Mouse (Mus musculus): Measurements from ENCODE around the gene Gabrg3. TPM values are rescaled to one million over a fixed set of nuclear protein-coding genes. Genes with fewer than 3 reads are reported as not detected.

Gene Gabrg3
- polyA plus RNA-seq, 1 experiment from 2014 or later = 8.3 TPM

DNA sequence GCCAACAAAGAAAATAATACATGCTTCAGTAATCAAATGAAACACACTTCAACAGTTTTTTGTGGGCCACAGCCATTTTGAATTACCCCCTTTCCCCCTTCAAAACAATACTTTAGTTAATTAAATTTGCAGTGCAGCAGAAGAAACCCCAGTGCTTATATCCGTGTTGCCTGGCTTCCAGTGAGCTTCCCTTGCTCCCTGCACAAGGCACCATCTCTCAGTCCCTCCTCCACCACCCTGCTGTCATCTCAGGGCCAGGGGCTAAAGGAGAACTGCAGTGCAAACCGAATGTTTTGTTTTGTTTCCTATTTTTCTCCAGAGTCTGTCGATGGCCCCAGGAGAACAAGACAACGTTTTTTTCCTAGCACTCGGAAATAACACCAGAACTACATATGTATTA, 233.2 kb downstream of the Gabrg3 start:
- H3K9ac ChIP-seq (ENCODE audit: low read depth, low read length) = no peak overlapping the region
- H3K36me3 ChIP-seq (ENCODE audit: control insufficient read depth, insufficient read depth, low read length) = no peaks in the 10 kb centered on the region
- H3K27ac ChIP-seq (ENCODE audit: low read length) = no peak overlapping the region
- peaks cover 4% of the 10 kb centered on the region; the same call in 1 of the 2 replicates for H3K4me1 ChIP-seq (ENCODE audit: control insufficient read depth, insufficient read depth, low read length)
- H3K27me3 ChIP-seq (ENCODE audit: control insufficient read depth, insufficient read depth, low read depth, low read length) = no peaks in the 10 kb centered on the region
- no peaks in the 10 kb centered on the region for H3K9me3 ChIP-seq (replicated peaks; ENCODE audit: control insufficient read depth, low read length, poor library complexity, severe bottlenecking)
- no peak overlapping the region for H3K4me3 ChIP-seq (ENCODE audit: low read depth, low read length)
- no peak overlapping the region for H3K4me2 ChIP-seq (ENCODE audit: low read length)
- WGBS = 28% methylated on average over 5 of the region's 5 CpGs
- ATAC-seq = peak; percentile 63; the same call in 1 of the 2 replicates

DNA sequence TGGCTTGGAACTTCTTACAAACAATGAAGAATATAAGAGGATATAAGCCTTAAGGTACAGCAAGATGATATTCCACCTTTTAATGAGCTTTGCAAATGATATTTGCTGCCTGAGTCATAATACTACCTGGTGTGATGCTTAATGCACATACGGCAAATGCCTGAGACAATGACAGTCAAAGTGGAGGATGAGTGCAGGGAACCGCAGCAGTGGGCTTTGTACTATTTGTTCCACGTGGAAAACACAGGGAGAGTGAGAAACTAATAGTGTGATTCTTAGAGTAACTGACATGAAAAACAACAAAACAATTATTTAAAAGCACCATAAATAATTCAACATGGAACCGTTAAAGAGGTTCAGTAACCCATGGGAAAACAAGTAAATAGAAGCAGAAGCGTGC, 236.2 kb downstream of the Gabrg3 start:
- Histone ChIP-seq H3K27ac (ENCODE audit: low read length) (no peak overlapping the region), H3K4me1 (ENCODE audit: control insufficient read depth, insufficient read depth, low read length) (0 out of 2 replicates have a peak, but pooled peaks cover 4% of the 10 kb centered on the region), H3K9me3 (replicated peaks; ENCODE audit: control insufficient read depth, low read length, poor library complexity, severe bottlenecking) (no peaks in the 10 kb centered on the region), H3K9ac (ENCODE audit: low read depth, low read length) (no peak overlapping the region), H3K27me3 (ENCODE audit: control insufficient read depth, insufficient read depth, low read depth, low read length) (no peaks in the 10 kb centered on the region), H3K36me3 (ENCODE audit: control insufficient read depth, insufficient read depth, low read length) (no peaks in the 10 kb centered on the region), H3K4me2 (ENCODE audit: low read length) (no peak overlapping the region), H3K4me3 (ENCODE audit: low read depth, low read length) (no peak overlapping the region)
- WGBS = 52% methylated on average over 5 of the region's 5 CpGs
- no peak for ATAC-seq

DNA sequence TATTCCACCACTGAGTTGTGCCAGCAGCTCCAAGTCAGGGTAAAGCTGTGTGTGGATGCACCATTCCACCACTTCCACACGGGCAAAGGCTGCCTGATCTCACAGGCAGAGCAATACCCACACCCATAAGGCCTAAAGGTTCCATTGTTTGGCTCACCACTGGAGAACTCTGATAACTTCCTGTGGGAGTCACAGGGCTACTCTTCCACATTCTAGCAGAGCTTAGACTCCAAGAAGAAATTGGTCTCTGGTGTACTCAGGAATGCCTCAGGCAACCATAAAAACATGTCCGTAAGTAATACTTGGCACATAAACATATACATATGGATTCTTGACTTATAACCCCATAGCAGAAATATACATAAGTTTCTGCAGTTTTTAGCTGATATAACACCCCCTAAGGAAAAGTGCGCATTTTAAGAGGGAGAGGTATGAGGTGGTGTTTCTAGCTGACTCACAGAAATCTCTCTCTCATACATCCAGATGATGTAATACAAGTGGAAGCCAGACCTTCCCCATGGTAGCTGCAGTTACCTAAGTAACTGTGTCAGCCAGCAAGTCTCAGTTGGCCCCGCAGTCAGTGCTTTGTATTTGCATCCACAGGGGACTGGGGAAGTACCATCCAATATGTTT, 248.8 kb downstream of the Gabrg3 start:
- Histone ChIP-seq H3K27me3 (ENCODE audit: control insufficient read depth, insufficient read depth, low read depth, low read length) (no peaks in the 10 kb centered on the region), H3K4me2 (ENCODE audit: low read length) (no peak overlapping the region), H3K4me3 (ENCODE audit: low read depth, low read length) (no peak overlapping the region), H3K4me1 (ENCODE audit: control insufficient read depth, insufficient read depth, low read length) (no peaks in the 10 kb centered on the region), H3K27ac (ENCODE audit: low read length) (no peak overlapping the region), H3K9me3 (replicated peaks; ENCODE audit: control insufficient read depth, low read length, poor library complexity, severe bottlenecking) (no peaks in the 10 kb centered on the region), H3K9ac (ENCODE audit: low read depth, low read length) (no peak overlapping the region), H3K36me3 (ENCODE audit: control insufficient read depth, insufficient read depth, low read length) (no peaks in the 10 kb centered on the region)
- WGBS = 89% methylated on average over 4 of the region's 4 CpGs
- ATAC-seq = no peak

DNA sequence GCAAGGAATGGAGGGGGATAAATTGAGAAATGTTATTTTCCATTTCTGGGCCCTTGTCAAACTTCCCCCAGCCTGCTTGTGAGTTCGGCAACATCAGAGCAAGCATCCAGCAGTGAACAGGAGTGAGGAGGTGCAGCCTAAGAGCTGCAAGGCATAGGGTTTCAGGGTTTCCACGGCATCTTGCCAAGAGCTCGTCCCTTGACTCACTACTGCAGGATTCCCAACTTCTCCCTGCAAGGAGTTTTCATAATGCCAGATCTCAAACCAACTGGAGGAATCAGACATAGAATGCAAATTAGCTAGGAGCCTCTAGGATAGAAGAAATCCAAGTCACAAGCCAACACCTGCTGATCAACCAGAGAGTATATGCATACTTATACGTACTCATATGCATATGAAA, 254.0 kb downstream of the Gabrg3 start:
- ATAC-seq = no peak
- Histone ChIP-seq H3K36me3 (ENCODE audit: control insufficient read depth, insufficient read depth, low read length) (no peaks in the 10 kb centered on the region), H3K9ac (ENCODE audit: low read depth, low read length) (no peak overlapping the region), H3K27me3 (ENCODE audit: control insufficient read depth, insufficient read depth, low read depth, low read length) (no peaks in the 10 kb centered on the region), H3K4me1 (ENCODE audit: control insufficient read depth, insufficient read depth, low read length) (no peaks in the 10 kb centered on the region), H3K4me3 (ENCODE audit: low read depth, low read length) (no peak overlapping the region), H3K9me3 (replicated peaks; ENCODE audit: control insufficient read depth, low read length, poor library complexity, severe bottlenecking) (no peaks in the 10 kb centered on the region), H3K27ac (ENCODE audit: low read length) (no peak overlapping the region), H3K4me2 (ENCODE audit: low read length) (no peak overlapping the region)
- WGBS = 78% methylated on average over 4 of the region's 4 CpGs

DNA sequence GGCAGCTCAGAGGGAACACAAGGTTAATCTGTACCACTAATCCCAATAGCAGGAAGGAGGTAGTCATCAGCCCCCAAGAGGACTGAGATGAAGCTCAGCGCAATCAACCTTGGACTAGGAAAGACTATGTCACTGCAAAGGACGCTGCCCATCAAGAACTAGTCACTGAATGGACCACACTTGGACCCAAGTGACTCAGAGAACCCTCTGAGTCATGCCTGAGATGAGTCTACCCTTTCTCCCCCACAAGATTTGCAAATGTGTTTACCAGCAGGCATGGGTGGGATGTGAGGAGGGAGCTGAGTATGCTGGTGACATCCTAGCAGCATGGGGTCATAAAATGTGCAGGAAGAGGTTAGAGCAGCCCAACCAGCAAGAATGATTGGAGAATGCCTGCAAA, 254.5 kb downstream of the Gabrg3 start:
- no peak overlapping the region for H3K4me3 ChIP-seq (ENCODE audit: low read depth, low read length)
- H3K9me3 ChIP-seq (replicated peaks; ENCODE audit: control insufficient read depth, low read length, poor library complexity, severe bottlenecking) = no peaks in the 10 kb centered on the region
- H3K4me2 ChIP-seq (ENCODE audit: low read length) = no peak overlapping the region
- ATAC-seq = no peak
- H3K36me3 ChIP-seq (ENCODE audit: control insufficient read depth, insufficient read depth, low read length) = no peaks in the 10 kb centered on the region
- no peaks in the 10 kb centered on the region for H3K27me3 ChIP-seq (ENCODE audit: control insufficient read depth, insufficient read depth, low read depth, low read length)
- H3K4me1 ChIP-seq (ENCODE audit: control insufficient read depth, insufficient read depth, low read length) = no peaks in the 10 kb centered on the region
- H3K27ac ChIP-seq (ENCODE audit: low read length) = no peak overlapping the region
- WGBS = 77% methylated on average over 2 of the region's 2 CpGs
- no peak overlapping the region for H3K9ac ChIP-seq (ENCODE audit: low read depth, low read length)

DNA sequence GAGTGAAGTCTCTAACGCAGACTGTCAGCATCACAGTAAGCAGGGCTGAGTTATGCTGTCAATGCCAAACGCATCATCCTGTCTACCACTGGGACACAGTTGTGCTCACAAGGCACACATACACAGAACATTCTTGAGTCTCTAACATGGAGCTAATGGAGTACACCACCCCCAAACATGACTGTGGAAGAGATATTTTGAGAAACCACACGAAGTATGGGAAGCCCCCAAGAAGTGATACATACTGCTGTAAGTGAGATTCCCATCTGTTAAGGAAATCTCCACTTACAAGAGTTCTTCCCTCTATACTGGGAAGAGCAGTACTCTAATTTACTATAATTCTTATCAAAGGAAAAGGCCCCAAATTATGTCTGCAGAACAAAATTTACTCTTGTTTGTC, 286.9 kb downstream of the Gabrg3 start:
- H3K9me3 ChIP-seq (replicated peaks; ENCODE audit: control insufficient read depth, low read length, poor library complexity, severe bottlenecking) = no peaks in the 10 kb centered on the region
- no peak for ATAC-seq
- H3K4me2 ChIP-seq (ENCODE audit: low read length) = no peak overlapping the region
- no peak overlapping the region for H3K27ac ChIP-seq (ENCODE audit: low read length)
- no peak overlapping the region for H3K9ac ChIP-seq (ENCODE audit: low read depth, low read length)
- no peaks in the 10 kb centered on the region for H3K4me1 ChIP-seq (ENCODE audit: control insufficient read depth, insufficient read depth, low read length)
- H3K27me3 ChIP-seq (ENCODE audit: control insufficient read depth, insufficient read depth, low read depth, low read length) = no peaks in the 10 kb centered on the region
- 80% methylated on average over 3 of the region's 3 CpGs for WGBS
- H3K4me3 ChIP-seq (ENCODE audit: low read depth, low read length) = no peak overlapping the region
- no peaks in the 10 kb centered on the region for H3K36me3 ChIP-seq (ENCODE audit: control insufficient read depth, insufficient read depth, low read length)

DNA sequence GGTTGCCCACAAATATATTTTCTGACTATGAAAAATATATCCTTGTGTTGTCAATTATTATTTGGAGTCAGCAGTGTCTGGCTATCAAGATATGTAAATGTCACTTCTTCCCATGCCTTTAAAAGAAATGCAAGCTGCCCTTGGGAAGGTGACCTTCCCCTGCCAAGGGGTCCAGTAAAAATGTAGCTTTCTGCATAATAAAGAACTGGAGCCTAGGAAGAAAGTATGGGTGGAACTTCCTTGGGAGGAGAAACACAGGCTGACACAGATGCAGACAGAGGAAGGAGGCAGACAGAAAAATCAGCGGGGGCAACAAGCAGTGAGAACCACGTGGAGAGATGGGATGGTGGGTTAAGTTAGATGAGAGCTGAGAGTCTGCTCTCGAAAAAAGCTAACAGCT, 304.9 kb downstream of the Gabrg3 start:
- H3K27me3 ChIP-seq (ENCODE audit: control insufficient read depth, insufficient read depth, low read depth, low read length) = no peaks in the 10 kb centered on the region
- H3K9me3 ChIP-seq (replicated peaks; ENCODE audit: control insufficient read depth, low read length, poor library complexity, severe bottlenecking) = no peaks in the 10 kb centered on the region
- no peak for ATAC-seq
- WGBS = 39% methylated on average over 3 of the region's 3 CpGs
- no peak overlapping the region for H3K4me3 ChIP-seq (ENCODE audit: low read depth, low read length)
- H3K9ac ChIP-seq (ENCODE audit: low read depth, low read length) = no peak overlapping the region
- H3K4me2 ChIP-seq (ENCODE audit: low read length) = no peak overlapping the region
- no peaks in the 10 kb centered on the region for H3K36me3 ChIP-seq (ENCODE audit: control insufficient read depth, insufficient read depth, low read length)
- no peak overlapping the region for H3K27ac ChIP-seq (ENCODE audit: low read length)
- H3K4me1 ChIP-seq (ENCODE audit: control insufficient read depth, insufficient read depth, low read length) = no peaks in the 10 kb centered on the region

DNA sequence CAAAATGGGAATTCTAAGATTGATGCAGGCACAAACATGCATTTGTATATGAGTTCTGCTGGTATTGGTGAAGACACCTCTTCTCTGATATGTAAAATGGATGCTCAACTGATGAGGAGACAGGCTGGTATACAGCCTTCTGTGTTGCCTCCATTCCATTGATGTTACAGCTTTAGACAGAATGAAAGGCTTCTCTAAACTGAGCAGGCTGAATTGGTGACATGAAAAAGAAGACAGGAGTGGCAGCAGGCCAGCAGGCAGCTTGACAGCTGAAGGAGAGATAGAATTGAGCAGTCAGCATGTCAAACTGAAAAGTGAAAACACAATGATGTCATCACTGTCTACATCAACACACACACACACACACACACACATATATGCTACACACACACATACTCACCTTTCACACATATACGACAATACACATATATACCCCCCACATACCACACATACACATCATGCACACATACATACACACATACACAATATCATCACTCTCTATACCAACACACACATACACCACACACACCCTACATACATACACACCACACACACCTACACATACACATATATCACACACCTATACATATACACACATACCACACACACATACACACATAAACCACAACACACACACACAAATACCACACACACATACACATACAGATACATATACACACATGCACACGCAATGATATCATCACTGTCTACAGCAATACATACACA, 315.4 kb downstream of the Gabrg3 start:
- no peak overlapping the region for H3K4me2 ChIP-seq (ENCODE audit: low read length)
- no peaks in the 10 kb centered on the region for H3K36me3 ChIP-seq (ENCODE audit: control insufficient read depth, insufficient read depth, low read length)
- no peak overlapping the region for H3K27ac ChIP-seq (ENCODE audit: low read length)
- no peak overlapping the region for H3K9ac ChIP-seq (ENCODE audit: low read depth, low read length)
- WGBS = 92% methylated on average over 2 of the region's 2 CpGs
- H3K9me3 ChIP-seq (replicated peaks; ENCODE audit: control insufficient read depth, low read length, poor library complexity, severe bottlenecking) = no peaks in the 10 kb centered on the region
- no peaks in the 10 kb centered on the region for H3K27me3 ChIP-seq (ENCODE audit: control insufficient read depth, insufficient read depth, low read depth, low read length)
- ATAC-seq = no peak
- H3K4me1 ChIP-seq (ENCODE audit: control insufficient read depth, insufficient read depth, low read length) = no peaks in the 10 kb centered on the region
- no peak overlapping the region for H3K4me3 ChIP-seq (ENCODE audit: low read depth, low read length)

DNA sequence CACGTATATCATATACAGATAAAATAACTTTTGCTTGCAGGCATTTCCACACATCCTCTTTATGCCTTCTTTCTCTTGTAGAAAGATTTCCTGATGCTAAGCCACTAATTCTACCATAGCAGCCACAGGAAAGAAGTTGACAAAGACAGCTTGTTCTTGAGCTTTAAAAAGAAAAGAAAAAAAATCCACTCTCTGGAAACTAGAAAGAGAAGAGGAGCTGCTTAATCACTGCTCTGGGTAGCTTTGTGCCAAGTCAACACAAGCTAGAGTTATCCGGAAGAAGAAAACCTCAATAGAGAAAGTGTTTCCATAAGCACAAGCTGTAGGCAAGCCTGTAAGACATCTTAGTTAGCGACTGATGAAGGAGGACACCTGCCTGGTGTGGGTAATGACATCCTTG, 321.6 kb downstream of the Gabrg3 start:
- Histone ChIP-seq H3K27me3 (ENCODE audit: control insufficient read depth, insufficient read depth, low read depth, low read length) (no peaks in the 10 kb centered on the region), H3K9ac (ENCODE audit: low read depth, low read length) (no peak overlapping the region), H3K4me1 (ENCODE audit: control insufficient read depth, insufficient read depth, low read length) (no peaks in the 10 kb centered on the region), H3K4me3 (ENCODE audit: low read depth, low read length) (no peak overlapping the region), H3K4me2 (ENCODE audit: low read length) (no peak overlapping the region), H3K36me3 (ENCODE audit: control insufficient read depth, insufficient read depth, low read length) (no peaks in the 10 kb centered on the region), H3K27ac (ENCODE audit: low read length) (no peak overlapping the region), H3K9me3 (replicated peaks; ENCODE audit: control insufficient read depth, low read length, poor library complexity, severe bottlenecking) (no peaks in the 10 kb centered on the region)
- 94% methylated on average over 3 of the region's 3 CpGs for WGBS
- no peak for ATAC-seq

Data from midbrain, embryonic 16.5 days (tissue).